Mouse (Mus musculus) megakaryocyte-erythroid progenitor cell, adult 5-6 weeks (primary cell): ENCODE measurements around the gene Gli3. TPM values are rescaled to one million over a fixed set of nuclear protein-coding genes. Genes with fewer than 3 reads are reported as not detected.

Experiments used
- ATAC-seq: replicated peaks from 2 replicates; pipeline ENCODE4 v1.8.0; 2016; ENCODE audit warnings: mild to moderate bottlenecking, inconsistent platforms; ENCODE audit not compliant: severe bottlenecking, poor library complexity, low FRiP score, low TSS enrichment
- total RNA-seq, 2 experiments: library from RNA; stranded (forward) in 1 of 2; stranded (reverse) in 1 of 2; fragments of 200-1000, 215-1000 nt in 1 of 2; fragments of >200 nt in 1 of 2; fragmentation: Nextera tagmentation in 1 of 2; gene quantifications; 2 replicates each; pipeline ENCODE4 v1.2.3; 2014 to 2017

The Gli3 gene
- total RNA-seq, 2 experiments from 2014 or later, result not detected

DNA sequence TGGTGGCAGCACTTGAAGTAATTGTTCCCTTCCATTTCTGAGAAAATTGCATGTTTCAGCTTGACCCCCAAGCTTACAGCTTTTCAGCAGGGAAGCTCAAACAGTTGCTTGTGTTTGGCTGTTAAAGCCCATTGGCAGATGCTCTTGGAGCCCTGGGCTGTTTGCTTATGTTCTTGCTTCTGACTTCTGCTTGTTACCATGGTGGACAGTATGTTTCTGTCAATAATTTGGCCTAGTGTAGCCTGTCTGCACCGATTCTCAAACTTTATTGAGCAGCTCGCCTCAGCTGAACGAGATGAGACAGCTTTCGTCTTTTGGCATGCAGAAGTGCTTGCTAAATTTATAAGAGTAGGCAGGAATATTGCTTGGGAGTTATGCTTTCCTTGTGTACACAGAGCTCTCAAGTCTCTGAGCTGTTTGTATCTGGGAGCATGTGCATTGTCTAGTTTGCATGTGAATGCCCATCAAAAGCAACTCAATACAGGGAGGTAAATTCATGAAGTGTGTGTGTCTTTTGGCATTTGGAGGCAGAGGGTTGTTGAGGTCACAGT is 82.4 kb downstream of the Gli3 start:
- ATAC-seq, result no peak

DNA sequence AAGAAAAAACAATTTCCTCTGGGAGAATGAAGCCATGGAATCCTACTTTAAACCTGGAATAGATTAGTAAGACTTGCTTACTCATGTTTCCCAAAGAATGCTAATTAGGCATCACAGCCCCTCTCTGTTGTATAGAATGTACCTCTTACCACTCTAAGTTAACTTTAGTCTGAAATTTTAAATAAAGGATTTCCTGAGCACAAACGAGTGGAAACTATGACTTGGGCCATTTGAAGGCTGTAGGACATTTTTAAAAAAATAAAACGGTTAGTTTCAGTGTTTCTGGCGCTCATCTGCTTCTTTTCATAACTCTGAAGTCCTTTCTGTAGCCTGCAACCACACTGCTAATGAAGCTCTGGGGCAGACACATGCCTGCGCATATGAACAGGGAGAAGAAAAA is 83.2 kb downstream of the Gli3 start:
- ATAC-seq, result no peak

GRCm38 (mm10) chr13:15549466-15549865 is 86.4 kb downstream of the Gli3 start:
- ATAC-seq, result no peak

DNA sequence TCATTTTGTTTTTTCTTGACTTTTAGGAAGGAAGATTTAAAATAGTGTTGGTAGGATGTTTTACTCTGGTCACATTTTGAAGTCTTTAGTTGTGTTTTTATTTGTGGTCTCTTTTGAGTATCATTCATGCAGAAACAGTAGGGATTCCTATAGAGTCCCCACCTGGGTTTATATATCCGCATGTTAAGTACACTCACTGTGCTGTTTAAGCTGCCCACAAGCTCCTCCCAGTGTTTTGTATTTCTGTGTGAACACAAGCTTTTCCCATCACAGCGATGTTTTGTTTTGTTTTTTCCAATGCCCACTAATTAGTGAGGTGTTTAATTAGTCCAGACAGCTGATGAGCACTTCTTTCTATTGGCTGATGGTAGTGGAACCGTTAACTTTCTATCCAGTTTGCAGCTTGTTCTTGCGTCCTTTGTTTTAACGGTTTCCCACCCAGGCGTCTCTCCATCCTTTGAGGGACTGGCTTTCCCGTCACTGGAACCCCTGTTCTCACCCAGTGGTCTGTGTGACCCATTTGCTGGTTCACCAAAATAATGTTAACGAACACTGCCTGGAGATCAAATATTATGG is 87.1 kb downstream of the Gli3 start:
- ATAC-seq, result no peak

DNA sequence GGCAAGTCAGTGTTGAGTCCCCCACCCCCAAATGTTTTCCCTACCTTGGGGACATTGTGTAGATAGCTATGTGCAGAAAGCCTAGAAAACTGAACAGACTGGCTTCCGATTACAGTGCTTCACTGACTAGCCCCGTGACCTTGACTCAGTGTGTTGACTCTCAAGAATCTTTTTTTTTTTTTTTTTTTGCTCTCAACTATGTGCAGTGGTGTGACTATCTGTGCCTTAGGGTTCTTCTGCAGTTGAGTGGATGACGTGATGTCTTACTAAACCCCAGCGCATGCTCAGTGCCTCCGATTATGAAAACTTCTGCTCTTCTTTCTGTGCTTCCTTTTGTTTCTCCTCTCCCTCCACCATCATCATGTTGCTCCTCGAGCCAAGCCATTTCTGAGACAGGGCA is 87.7 kb downstream of the Gli3 start:
- no peak for ATAC-seq

DNA sequence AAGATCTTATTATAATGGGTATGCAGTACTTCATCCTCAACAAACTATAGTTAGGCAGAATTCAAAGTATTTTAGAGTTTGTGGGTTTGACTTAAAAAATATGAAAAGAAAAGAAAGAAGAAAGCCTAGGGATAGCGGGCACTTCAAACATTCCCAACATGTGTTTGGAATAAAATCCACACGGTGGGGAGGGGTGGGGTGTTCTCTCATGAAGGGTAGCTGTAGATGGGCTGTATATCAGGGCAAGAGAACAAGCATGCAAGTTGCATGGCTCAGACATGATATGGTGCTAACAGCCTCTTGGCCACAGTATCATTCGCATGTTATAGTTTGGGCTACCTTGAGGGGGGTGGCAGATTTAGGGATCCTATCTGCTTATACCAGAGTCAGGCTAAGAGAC is 89.0 kb downstream of the Gli3 start:
- no peak for ATAC-seq

DNA sequence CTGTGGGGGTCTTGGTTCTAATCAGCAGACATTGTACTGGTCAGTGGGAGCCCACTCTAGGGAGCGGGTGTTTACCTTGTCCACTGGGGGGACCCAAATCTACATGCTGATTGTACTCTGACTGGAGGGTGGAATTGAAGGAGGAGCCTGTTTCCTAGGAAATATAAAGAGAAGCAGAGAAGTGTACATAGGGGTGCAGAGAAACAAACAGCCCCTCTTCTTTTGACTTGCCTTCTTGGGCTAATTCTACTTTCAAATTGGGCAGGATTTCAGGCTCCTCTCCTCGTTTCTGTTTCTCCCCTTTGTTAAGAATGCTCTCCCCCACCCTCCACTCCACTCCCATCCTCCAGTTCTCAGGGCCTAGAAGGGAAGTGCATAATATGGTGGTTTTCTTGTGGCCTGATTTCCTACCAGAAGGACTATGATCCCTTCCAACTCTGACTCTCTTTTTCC is 93.6 kb downstream of the Gli3 start:
- ATAC-seq, result peak; percentile 52; the same call in 1 of the 2 replicates

DNA sequence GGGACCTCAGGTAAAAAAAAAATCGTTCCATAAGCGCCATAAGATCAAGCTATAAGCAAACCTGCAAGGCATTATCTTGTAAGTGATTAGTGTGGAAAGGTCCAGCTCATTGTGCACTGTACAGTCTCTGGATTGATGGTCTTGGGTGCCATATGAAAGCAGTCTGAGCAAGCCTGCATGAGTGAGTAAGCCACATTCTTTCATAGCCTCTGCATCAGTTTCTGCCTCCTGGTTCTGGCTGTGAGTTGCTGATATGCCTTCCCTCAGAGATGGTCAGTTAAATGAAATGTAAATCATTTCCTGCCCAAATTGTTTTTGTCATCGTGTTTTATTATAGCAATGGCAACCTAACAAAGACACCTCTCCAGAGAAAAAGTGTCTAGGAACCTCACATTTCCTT is 98.4 kb downstream of the Gli3 start:
- ATAC-seq, result no peak

- peak; percentile 87 for ATAC-seq
Observed at GRCm38 (mm10) chr13:15570908-15571568, 108.0 kb downstream of the Gli3 start.

DNA sequence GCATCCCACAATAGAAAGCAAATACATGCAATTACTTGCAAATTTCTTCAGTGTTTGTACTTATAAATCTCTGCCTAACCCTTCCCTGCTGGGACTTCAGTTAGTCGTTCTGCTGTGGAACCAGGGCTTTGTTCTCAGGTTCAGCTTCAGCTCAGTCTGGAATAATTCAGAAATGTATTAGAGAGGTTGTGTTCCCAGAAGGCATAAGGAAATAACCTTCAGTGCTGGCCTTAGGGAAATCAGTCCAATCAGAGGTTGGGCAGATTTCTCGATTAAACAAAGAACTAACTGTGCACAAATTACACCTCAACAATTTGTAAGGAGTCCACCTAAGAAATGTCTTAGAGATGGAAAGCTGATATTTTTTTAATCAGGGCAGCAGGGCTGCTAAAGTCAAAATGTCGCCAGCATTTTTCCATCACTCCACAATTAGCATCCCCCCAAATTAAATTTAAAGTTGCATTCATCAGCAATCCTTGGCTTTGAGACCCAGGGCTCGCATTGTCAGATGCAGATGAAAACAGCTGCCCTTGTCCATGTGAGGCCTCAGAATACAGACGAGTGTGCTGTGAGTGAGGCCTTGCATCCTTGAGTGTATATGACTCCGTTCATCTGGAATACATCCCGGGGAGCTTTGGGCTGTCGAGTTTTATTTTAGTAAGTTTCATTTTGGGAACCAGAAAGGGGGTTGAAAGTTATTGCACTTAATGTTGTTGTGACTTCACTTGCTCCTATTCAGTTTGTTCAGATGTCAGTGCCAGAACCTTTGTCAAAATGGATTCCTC is 114.3 kb downstream of the Gli3 start:
- ATAC-seq, result no peak

DNA sequence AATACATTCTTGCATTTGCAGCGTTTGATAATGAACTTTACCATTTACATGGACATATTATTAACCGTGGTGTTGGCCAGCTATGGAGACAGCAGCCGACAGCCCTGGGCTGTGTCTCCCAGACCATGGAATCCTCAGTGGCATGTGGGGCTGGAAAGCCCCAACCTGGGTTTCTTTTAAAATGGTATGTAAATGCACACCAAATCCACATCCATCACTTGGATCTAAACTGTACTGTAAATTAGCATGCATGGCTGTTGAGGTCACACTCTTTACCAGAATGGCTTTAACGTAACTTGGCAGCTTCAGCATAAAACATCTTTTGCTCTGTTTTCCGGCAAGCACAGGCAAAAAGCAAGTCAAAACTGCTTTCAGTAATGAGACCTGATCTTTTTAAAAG is 117.4 kb downstream of the Gli3 start:
- no peak for ATAC-seq

GRCm38 (mm10) chr13:15585941-15586340 is 122.9 kb downstream of the Gli3 start:
- no peak for ATAC-seq

GRCm38 (mm10) chr13:15588278-15589272 is 125.5 kb downstream of the Gli3 start:
- ATAC-seq, result no peak

- ATAC-seq, result peak; percentile 79
Observed at GRCm38 (mm10) chr13:15590326-15590933, 127.4 kb downstream of the Gli3 start.

DNA sequence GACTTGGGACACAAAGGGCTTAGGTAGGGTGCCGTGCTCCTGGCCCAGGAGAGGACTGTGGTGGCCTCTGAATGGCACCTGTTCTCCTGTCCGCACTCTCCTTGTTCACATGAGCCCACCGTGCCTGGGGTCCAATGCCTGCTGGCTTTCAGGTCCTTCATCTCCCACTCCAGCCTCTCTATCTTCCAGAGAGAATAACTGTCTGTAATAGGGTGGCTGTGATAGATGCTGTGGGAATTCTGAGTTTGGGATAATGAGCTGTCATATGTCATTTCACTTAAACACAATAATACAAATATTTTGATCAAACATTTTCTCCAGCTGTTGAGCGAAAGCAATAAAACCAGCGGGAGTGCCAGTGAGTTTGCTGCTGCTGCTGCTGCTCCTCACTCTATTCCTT is 133.6 kb downstream of the Gli3 start:
- ATAC-seq, result no peak

GRCm38 (mm10) chr13:15599741-15600140 is 136.7 kb downstream of the Gli3 start:
- no peak for ATAC-seq

GRCm38 (mm10) chr13:15602161-15602560 is 139.1 kb downstream of the Gli3 start:
- no peak for ATAC-seq

DNA sequence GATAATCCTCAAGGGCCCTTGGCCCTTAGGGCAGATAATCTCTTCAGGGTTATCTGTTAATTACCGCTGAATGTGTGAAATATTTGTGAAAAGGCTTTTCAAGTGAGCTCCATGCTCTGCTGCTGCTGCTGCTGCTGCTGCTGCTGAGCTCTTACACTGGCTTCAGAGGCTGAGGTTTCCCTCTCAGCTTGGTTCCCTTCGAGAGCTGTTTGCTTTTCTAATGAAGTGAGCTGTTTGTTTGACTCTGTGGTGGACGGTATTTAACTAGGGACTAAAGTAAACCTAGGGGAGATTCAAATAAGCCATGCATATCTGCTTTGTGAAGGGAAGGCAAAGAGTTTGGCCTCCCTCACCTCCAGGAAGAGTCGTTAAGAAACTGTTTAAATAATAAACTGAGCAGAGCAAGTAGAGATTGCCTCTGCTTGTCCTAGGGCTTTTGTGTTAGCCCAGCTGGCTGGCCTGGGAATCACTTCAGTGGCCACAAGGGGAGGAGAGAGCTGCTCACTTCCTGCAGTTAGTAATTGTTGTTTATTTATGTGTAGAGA is 139.7 kb downstream of the Gli3 start:
- no peak for ATAC-seq

GRCm38 (mm10) chr13:15604074-15604473 is 141.0 kb downstream of the Gli3 start:
- no peak for ATAC-seq
